Mouse (Mus musculus) embryonic fibroblast, embryonic 13.5 days (primary cell): ENCODE data around the gene Muc13. TPM values are rescaled to one million over a fixed set of nuclear protein-coding genes. Genes with fewer than 3 reads are reported as not detected.

Source experiments
- H3K27ac ChIP-seq: 2 replicates; pipeline ENCODE4 v1.5.1; 2012; ENCODE audit warnings: low read length, control low read depth, inconsistent platforms; ENCODE audit not compliant: insufficient read depth
- H3K4me1 ChIP-seq: 2 replicates; pipeline ENCODE4 v1.6.1; 2011; ENCODE audit warnings: low read length; ENCODE audit not compliant: control insufficient read depth, insufficient read depth
- H3K4me3 ChIP-seq: 2 replicates; pipeline ENCODE4 v1.5.1; 2011; ENCODE audit warnings: mild to moderate bottlenecking, control low read depth, low read length; ENCODE audit not compliant: insufficient read depth
- CTCF ChIP-seq: IDR thresholded peaks from 2 replicates; pipeline ENCODE4 v1.5.1; 2011; ENCODE audit warnings: mild to moderate bottlenecking, control low read depth, low read length, moderate library complexity, borderline replicate concordance; ENCODE audit not compliant: insufficient read depth
- POLR2A ChIP-seq: IDR thresholded peaks from 2 replicates; pipeline ENCODE4 v1.6.1; 2011; ENCODE audit warnings: low read depth, mild to moderate bottlenecking, control low read depth, low read length, moderate library complexity
- polyA plus RNA-seq: library from polyadenylated mRNA; stranded (reverse); fragments of >200 nt; gene quantifications from 2 replicates; pipeline ENCODE4 v1.2.4, GENCODE M21; 2011; ENCODE audit warnings: low read depth; ENCODE audit not compliant: missing spikeins, insufficient read length

The Muc13 gene
- polyA plus RNA-seq, 1 experiment = not detected

GRCm38 (mm10) chr16:33781789-33782728 lies 11.8 kb upstream of the Muc13 start:
- Histone ChIP-seq H3K4me1 (peaks cover 17% of the 10 kb centered on the region), H3K4me3 (no peak overlapping the region), H3K27ac (peak overlapping the region; percentile 66; the same call in 1 of the 2 replicates)
- no peak for TF ChIP-seq POLR2A
- TF ChIP-seq CTCF = no peak

DNA sequence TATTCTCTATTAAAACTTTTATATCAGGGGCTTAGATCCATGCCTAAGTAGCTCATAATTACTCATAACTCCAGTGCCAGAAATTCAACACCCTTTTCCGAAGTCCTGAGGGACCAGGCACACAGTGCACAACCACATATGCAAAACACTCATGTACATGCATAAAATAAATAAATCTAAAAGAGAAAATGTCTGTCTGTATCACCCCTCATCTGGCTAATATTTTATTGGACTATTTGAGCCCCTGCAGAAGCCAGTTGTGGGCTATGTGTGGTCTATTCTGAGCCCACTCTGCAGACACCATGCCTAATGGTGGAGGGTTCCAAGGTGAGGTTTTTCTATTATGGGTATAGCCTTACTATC lies 11.1 kb upstream of the Muc13 start:
- 0 out of 2 replicates have a peak overlapping the region, but pooled peaks have one; percentile 66 for H3K27ac ChIP-seq
- H3K4me1 ChIP-seq = peaks cover 13% of the 10 kb centered on the region; the same call in 1 of the 2 replicates
- H3K4me3 ChIP-seq = no peak overlapping the region
- TF ChIP-seq CTCF = no peak
- TF ChIP-seq POLR2A = no peak

DNA sequence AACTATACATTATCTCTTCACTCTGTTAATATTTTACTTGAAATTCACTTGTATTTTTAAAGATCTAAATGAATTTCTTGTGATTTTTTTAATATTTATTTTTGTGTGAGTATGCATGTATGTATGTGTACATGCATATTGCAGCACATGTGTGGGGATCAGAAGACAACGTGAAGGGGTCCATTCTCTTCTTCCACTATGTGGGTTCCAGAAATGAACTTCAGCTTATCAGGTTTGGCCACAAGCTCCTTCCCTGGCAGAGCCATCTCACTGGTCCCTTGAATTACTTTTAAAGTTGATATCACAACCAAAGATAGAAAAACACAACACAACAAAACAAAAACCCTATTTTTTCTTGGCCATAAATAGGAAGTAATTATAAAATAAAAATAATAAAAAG lies 9.3 kb upstream of the Muc13 start:
- Histone ChIP-seq H3K4me1 (peaks cover 11% of the 10 kb centered on the region; the same call in 1 of the 2 replicates), H3K4me3 (no peak overlapping the region), H3K27ac (no peak overlapping the region)
- TF ChIP-seq CTCF (no peak), POLR2A (no peak)

DNA sequence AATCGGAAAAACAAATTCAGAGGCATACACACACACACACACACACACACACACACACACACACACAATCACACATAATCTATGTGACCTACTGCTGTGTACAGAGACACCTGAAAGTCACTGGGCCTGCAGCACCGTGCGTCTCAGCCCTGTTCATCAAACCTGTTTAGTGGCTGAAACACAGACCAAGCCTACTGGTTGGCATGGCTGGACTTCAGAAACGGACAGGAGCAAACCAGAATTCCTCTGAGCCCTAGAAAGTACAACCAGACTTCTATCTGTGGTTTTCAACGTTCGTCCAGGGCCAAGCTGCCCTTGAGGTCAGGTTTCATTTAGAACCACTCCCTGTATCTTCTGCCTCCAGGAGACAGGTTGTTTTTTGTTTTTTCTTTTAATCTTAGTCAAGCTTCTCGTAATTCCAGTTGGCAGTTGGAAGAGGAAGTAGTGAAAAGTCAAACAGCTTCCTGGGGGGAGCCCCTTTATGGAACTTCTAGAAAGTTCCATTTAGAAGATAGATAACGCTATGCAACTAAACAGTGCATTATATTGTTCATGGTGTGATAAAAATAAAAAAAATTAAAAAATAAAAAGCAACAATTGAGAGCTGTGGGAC lies 8.6 kb upstream of the Muc13 start:
- peaks cover 11% of the 10 kb centered on the region; the same call in 1 of the 2 replicates for H3K4me1 ChIP-seq
- TF ChIP-seq CTCF (no peak), POLR2A (no peak)

GRCm38 (mm10) chr16:33786657-33787390 lies 7.0 kb upstream of the Muc13 start:
- Histone ChIP-seq H3K4me1 (0 out of 2 replicates have a peak, but pooled peaks cover 5% of the 10 kb centered on the region), H3K27ac (no peak overlapping the region), H3K4me3 (no peak overlapping the region)
- TF ChIP-seq POLR2A (no peak), CTCF (no peak)

More for the DNA sequence above, 8.6 kb upstream of the Muc13 start:
- Histone ChIP-seq H3K4me3 (no peak overlapping the region), H3K27ac (no peak overlapping the region)

DNA sequence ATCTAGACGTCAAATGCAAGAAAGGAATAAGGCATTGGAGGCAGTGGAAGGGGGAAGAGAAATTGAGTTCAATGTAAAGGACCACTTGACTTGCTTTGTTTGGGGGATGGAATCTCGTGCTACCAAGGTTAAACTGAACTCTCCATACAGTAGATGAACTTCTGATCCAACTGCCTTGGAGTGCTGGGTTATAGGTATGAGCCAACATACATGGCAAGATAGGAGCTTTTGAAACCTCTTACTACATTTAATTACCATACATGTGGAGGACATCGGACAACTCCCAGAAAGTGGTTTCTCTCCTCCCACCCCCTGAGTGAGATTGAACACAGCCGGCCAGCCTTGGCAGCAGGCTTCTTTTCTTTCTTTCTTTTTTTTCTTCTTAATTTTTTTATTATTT lies 1.3 kb downstream of the Muc13 start:
- TF ChIP-seq POLR2A (no peak), CTCF (no peak)
- H3K27ac ChIP-seq = no peak overlapping the region
- no peak overlapping the region for H3K4me3 ChIP-seq
- H3K4me1 ChIP-seq = no peaks in the 10 kb centered on the region

- H3K4me3 ChIP-seq = no peak overlapping the region
- no peak overlapping the region for H3K27ac ChIP-seq
- no peaks in the 10 kb centered on the region for H3K4me1 ChIP-seq
- TF ChIP-seq CTCF = no peak
- TF ChIP-seq POLR2A = no peak
Measured at GRCm38 (mm10) chr16:33795887-33796286, 2.0 kb downstream of the Muc13 start.

DNA sequence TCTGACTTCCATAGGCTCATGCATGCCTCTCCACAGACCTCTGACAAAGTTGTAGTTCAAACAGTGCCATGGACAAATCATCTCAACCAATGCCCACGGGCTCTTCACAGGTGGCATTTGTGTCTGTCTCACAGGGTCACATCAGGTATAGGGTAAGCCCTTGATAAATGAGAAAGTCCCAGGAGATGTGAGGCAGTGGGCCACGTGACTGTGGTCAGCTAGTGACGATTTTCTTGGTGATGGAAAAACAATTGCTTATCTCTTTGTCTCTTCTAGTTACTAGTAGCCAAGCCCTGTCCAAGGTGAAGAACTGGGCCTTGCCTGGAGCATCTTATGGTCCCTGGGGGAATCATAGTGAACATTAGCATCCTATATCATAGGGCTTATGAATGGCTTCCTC lies 2.9 kb downstream of the Muc13 start:
- TF ChIP-seq CTCF (no peak), POLR2A (no peak)

DNA sequence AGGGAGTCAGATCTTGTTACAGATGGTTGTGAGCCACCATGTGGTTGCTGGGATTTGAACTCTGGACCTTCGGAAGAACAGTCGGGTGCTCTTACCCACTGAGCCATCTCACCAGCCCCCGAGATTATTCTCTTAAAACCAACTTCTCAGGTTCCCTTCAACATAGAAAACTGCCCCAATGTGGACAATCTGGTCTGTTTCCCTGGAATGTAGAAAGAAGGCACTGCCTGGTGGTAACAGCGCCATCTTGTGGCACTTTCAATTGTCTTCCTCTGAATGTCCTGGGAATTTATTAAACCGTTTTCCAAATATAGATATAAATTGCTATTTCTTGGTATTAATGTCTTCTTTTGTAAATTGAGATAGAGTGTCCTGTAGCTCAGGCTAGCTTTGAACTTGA lies 4.0 kb downstream of the Muc13 start:
- Histone ChIP-seq H3K27ac (no peak overlapping the region), H3K4me1 (no peaks in the 10 kb centered on the region), H3K4me3 (no peak overlapping the region)
- TF ChIP-seq POLR2A (no peak), CTCF (peak; percentile 26; the same call in 1 of the 2 replicates)

More for the DNA sequence above, 2.9 kb downstream of the Muc13 start:
- H3K4me1 ChIP-seq = no peaks in the 10 kb centered on the region
- no peak overlapping the region for H3K27ac ChIP-seq
- no peak overlapping the region for H3K4me3 ChIP-seq

DNA sequence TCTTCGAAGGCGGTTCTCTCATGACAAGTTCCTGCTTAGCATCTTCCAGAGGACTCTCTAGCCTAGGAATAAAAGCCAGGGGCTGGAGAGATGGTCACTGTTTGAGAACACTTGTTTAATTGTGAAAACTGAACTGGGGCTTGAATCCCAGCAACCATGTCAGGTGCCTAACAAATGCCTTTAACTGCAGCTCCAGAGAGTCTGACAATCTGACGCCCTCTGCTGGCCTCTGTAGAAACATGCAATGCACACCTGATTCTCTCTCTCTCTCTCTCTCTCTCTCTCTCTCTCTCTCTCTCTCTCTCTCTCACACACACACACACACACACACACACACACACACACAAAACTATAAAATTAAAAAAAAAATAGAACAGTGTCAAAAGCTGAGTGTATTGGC lies 16.2 kb downstream of the Muc13 start:
- no peak for TF ChIP-seq POLR2A
- TF ChIP-seq CTCF = no peak
- Histone ChIP-seq H3K27ac (no peak overlapping the region), H3K4me3 (no peak overlapping the region), H3K4me1 (no peaks in the 10 kb centered on the region)
